Mouse (Mus musculus) C2C12 (cell line): Measurements from ENCODE around the gene Frs2.

ENCODE experiments used
- CTCF ChIP-seq: IDR thresholded peaks from one replicate; pipeline ENCODE4 v1.5.1; 2011; ENCODE audit not compliant: control insufficient read depth, insufficient read depth, insufficient read length
- MAX ChIP-seq: IDR thresholded peaks from one replicate; pipeline ENCODE4 v1.6.1; 2011; ENCODE audit warnings: mild to moderate bottlenecking, control low read depth

- no peak for TF ChIP-seq CTCF
- no peak for TF ChIP-seq MAX
Observed at GRCm38 (mm10) chr10:117055668-117056067, 92.7 kb downstream of the Frs2 start.
